Mouse (Mus musculus): ENCODE results near the gene Fance.

DNA sequence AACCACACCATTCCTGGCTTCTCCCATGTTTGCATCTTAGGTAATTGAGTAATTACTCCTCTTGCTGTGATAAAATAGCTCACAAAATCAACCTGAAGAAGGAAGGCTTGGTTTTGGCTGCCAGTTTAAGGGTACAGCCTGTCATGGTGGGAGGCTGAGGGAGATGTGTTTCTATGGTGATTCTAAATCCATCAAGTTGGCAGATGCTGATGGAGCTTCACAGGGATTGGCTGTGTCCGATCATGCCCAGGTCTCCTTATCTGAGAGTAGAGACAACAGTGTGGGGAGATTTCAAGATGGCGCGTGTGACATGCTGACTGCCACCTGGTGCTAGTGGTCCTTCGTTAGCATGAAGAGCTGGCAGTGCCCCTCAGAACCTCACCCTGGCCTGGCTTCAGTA lies 8.4 kb downstream of the Fance start:
- TF ChIP-seq CTCF (IDR thresholded peaks at IDR 0.05; ENCODE audit: extremely low read depth, insufficient read depth, low read length) (no peak), POLR2A (IDR thresholded peaks at IDR 0.05; ENCODE audit: extremely low read depth, insufficient read depth, low read length) (no peak)
